Mouse (Mus musculus): ENCODE results near the gene Arvcf. TPM values are rescaled to one million over a fixed set of nuclear protein-coding genes. Genes with fewer than 3 reads are reported as not detected.
A peak's percentile ranks its signal among the peaks of the same experiment; 100 is the strongest.

Arvcf gene
- 4.7 and 12.7 TPM in 2 replicates for total RNA-seq (2017)

DNA sequence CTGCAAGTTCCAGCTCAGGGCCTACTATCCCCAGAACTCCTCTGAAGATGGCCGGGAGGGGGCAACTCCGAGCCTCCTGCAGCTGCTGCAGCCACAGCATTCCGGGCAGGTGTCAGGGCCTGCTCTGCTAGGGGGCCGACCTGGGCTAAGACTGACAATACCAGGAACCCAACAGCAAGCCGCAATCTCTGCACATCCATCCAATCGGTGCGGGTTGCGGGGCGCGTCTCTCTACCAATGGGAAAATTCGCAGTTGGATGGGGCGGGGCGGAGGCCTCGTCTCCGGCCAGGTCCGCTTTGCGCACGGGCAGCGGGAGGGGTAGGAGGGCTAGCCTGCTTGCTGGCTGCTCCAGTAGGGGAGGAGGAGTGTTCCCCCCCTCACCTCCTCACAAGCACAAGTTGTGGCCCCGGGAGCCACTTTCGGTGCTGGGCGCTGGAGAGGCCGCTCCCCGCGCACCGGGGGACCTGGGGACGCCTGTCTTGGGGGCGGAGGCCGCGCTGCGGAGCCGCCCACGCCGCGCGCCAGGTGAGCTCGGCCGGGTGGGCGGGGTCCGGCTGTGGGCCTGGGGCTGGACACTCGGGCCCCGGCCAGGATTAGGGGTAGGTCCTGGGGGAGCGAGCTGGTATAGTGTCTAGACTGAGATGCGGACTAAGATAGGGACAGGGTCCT lies at the start of gene Arvcf, which contains the start of gene Tango2:
Gene Arvcf (plus strand): TSS at position 252 of the 670 bp plus-strand sequence.
Gene Tango2 (minus strand): TSS at position 173 of the 670 bp plus-strand sequence.
- ATAC-seq (replicated peaks in 1 of 2; ENCODE audit: insufficient read depth in 1 of 2, low FRiP score in 2 of 2, low TSS enrichment in 1 of 2, low read depth in 1 of 2, poor library complexity in 2 of 2, severe bottlenecking in 2 of 2), result peak; percentile 25 to 41

GRCm38 (mm10) chr16:18308159-18308558 lies 39.8 kb upstream of the Arvcf start:
- ATAC-seq (replicated peaks in 1 of 2; ENCODE audit: insufficient read depth in 1 of 2, low FRiP score in 2 of 2, low TSS enrichment in 1 of 2, low read depth in 1 of 2, poor library complexity in 2 of 2, severe bottlenecking in 2 of 2), result no peak

- ATAC-seq (replicated peaks in 1 of 2; ENCODE audit: insufficient read depth in 1 of 2, low FRiP score in 2 of 2, low TSS enrichment in 1 of 2, low read depth in 1 of 2, poor library complexity in 2 of 2, severe bottlenecking in 2 of 2), result no peak
Observed at GRCm38 (mm10) chr16:18318992-18319391, 29.0 kb upstream of the Arvcf start.

- ATAC-seq (replicated peaks in 1 of 2; ENCODE audit: insufficient read depth in 1 of 2, low FRiP score in 2 of 2, low TSS enrichment in 1 of 2, low read depth in 1 of 2, poor library complexity in 2 of 2, severe bottlenecking in 2 of 2), result no peak
Observed at GRCm38 (mm10) chr16:18321443-18321842, 26.5 kb upstream of the Arvcf start.

DNA sequence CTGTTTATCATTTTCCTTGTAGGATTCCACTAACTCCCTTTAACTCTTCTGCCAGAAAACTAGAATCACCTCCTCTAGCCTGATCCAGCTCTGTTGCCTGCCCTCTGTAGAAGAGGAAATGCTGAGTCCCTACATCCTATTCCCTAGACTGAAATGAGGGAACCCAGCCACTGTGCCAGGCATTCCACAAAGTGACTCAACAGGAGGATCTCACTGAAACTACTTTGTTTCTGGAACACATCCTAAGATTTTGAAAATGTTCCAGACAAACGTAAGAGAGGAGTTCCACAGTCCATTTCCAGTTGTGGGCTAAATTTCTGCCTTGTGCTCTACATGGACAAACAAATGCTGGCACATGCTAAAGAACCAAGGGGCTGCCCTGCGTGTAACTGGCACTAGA lies 24.5 kb upstream of the Arvcf start:
- ATAC-seq (replicated peaks in 1 of 2; ENCODE audit: insufficient read depth in 1 of 2, low FRiP score in 2 of 2, low TSS enrichment in 1 of 2, low read depth in 1 of 2, poor library complexity in 2 of 2, severe bottlenecking in 2 of 2), result no peak

GRCm38 (mm10) chr16:18324031-18324430 lies 24.0 kb upstream of the Arvcf start:
- ATAC-seq (replicated peaks in 1 of 2; ENCODE audit: insufficient read depth in 1 of 2, low FRiP score in 2 of 2, low TSS enrichment in 1 of 2, low read depth in 1 of 2, poor library complexity in 2 of 2, severe bottlenecking in 2 of 2), result no peak

- no peak for ATAC-seq (replicated peaks in 1 of 2; ENCODE audit: insufficient read depth in 1 of 2, low FRiP score in 2 of 2, low TSS enrichment in 1 of 2, low read depth in 1 of 2, poor library complexity in 2 of 2, severe bottlenecking in 2 of 2)
Observed at GRCm38 (mm10) chr16:18325741-18326140, 22.2 kb upstream of the Arvcf start.

DNA sequence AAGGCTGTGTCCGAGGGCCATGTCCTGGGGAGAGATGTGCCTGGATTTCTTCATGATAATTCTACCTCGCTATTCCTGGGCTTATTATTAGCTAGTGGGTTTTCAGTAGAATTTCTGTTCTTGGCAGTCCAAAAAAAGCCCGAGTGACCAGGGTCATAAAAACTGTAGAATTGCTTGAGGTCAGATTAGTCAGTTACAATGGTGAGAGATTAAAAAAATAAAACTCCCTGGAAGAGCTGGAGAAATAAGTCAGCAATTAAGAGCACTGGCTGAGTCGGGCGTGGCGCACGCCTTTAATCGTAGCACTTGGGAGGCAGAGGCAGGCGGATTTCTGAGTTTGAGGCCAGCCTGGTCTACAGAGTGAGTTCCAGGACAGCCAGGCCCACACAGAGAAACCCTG lies 20.0 kb upstream of the Arvcf start:
- ATAC-seq (replicated peaks in 1 of 2; ENCODE audit: insufficient read depth in 1 of 2, low FRiP score in 2 of 2, low TSS enrichment in 1 of 2, low read depth in 1 of 2, poor library complexity in 2 of 2, severe bottlenecking in 2 of 2), result no peak

- ATAC-seq (replicated peaks in 1 of 2; ENCODE audit: insufficient read depth in 1 of 2, low FRiP score in 2 of 2, low TSS enrichment in 1 of 2, low read depth in 1 of 2, poor library complexity in 2 of 2, severe bottlenecking in 2 of 2), result no peak
Observed at GRCm38 (mm10) chr16:18328524-18328923, 19.5 kb upstream of the Arvcf start.

GRCm38 (mm10) chr16:18333976-18334375 lies 14.0 kb upstream of the Arvcf start:
- no peak for ATAC-seq (replicated peaks in 1 of 2; ENCODE audit: insufficient read depth in 1 of 2, low FRiP score in 2 of 2, low TSS enrichment in 1 of 2, low read depth in 1 of 2, poor library complexity in 2 of 2, severe bottlenecking in 2 of 2)

- no peak for ATAC-seq (replicated peaks in 1 of 2; ENCODE audit: insufficient read depth in 1 of 2, low FRiP score in 2 of 2, low TSS enrichment in 1 of 2, low read depth in 1 of 2, poor library complexity in 2 of 2, severe bottlenecking in 2 of 2)
Observed at GRCm38 (mm10) chr16:18335981-18336380, 12.0 kb upstream of the Arvcf start.

GRCm38 (mm10) chr16:18337261-18337660 lies 10.7 kb upstream of the Arvcf start:
- no peak for ATAC-seq (replicated peaks in 1 of 2; ENCODE audit: insufficient read depth in 1 of 2, low FRiP score in 2 of 2, low TSS enrichment in 1 of 2, low read depth in 1 of 2, poor library complexity in 2 of 2, severe bottlenecking in 2 of 2)

DNA sequence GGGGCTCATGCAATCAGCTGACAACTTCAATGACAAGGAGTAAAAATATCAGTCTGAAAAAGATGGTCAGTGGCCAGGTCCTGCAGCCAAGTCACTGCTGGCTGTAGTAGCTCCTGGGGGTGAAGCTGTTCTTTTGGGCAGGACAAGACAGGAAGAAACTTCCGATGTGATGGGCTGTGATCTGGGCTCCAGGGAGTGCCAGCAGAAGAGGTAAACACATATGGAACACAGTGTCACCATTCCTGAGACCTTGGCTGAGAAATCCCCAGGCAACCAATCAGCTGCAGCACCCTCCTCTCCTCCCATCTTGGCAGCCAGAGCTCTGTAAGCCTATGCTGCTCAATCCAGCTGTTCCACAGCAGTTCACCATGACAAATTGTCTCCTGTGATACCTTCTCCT lies 8.1 kb upstream of the Arvcf start:
- no peak for ATAC-seq (replicated peaks in 1 of 2; ENCODE audit: insufficient read depth in 1 of 2, low FRiP score in 2 of 2, low TSS enrichment in 1 of 2, low read depth in 1 of 2, poor library complexity in 2 of 2, severe bottlenecking in 2 of 2)

GRCm38 (mm10) chr16:18341605-18342004 lies 6.4 kb upstream of the Arvcf start:
- no peak for ATAC-seq (replicated peaks in 1 of 2; ENCODE audit: insufficient read depth in 1 of 2, low FRiP score in 2 of 2, low TSS enrichment in 1 of 2, low read depth in 1 of 2, poor library complexity in 2 of 2, severe bottlenecking in 2 of 2)

GRCm38 (mm10) chr16:18342076-18342475 lies 5.9 kb upstream of the Arvcf start:
- no peak for ATAC-seq (replicated peaks in 1 of 2; ENCODE audit: insufficient read depth in 1 of 2, low FRiP score in 2 of 2, low TSS enrichment in 1 of 2, low read depth in 1 of 2, poor library complexity in 2 of 2, severe bottlenecking in 2 of 2)

- no peak for ATAC-seq (replicated peaks in 1 of 2; ENCODE audit: insufficient read depth in 1 of 2, low FRiP score in 2 of 2, low TSS enrichment in 1 of 2, low read depth in 1 of 2, poor library complexity in 2 of 2, severe bottlenecking in 2 of 2)
Observed at GRCm38 (mm10) chr16:18342650-18343570, 5.1 kb upstream of the Arvcf start.

- peak; percentile 89 to 91 for ATAC-seq (replicated peaks in 1 of 2; ENCODE audit: insufficient read depth in 1 of 2, low FRiP score in 2 of 2, low TSS enrichment in 1 of 2, low read depth in 1 of 2, poor library complexity in 2 of 2, severe bottlenecking in 2 of 2)
Observed at GRCm38 (mm10) chr16:18343778-18344177, 4.2 kb upstream of the Arvcf start.

- peak; percentile 53 to 63 for ATAC-seq (replicated peaks in 1 of 2; ENCODE audit: insufficient read depth in 1 of 2, low FRiP score in 2 of 2, low TSS enrichment in 1 of 2, low read depth in 1 of 2, poor library complexity in 2 of 2, severe bottlenecking in 2 of 2)
Observed at GRCm38 (mm10) chr16:18345243-18345642, 2.7 kb upstream of the Arvcf start.
